Mouse (Mus musculus) midbrain, postnatal 0 days (tissue): ENCODE measurements around the gene Smbd1. TPM values are rescaled to one million over a fixed set of nuclear protein-coding genes. Genes with fewer than 3 reads are reported as not detected.

Experiments used
- ATAC-seq: fragments of 200-750 bp; cut with Nextera tagmentation; 2 replicates; pipeline ENCODE4 v1.8.0; 2017; ENCODE audit warnings: moderate number of reproducible peaks, mild to moderate bottlenecking, moderate TSS enrichment, moderate library complexity; ENCODE audit not compliant: low FRiP score
- DNase-seq: peaks from one replicate; pipeline ENCODE4 v3.0.0-alpha.2; 2015; ENCODE audit warnings: low spot score
- H3K27ac ChIP-seq: fragments of 300-500 bp; sonication (generic); 2 replicates; pipeline ENCODE4 v1.5.1; 2014; ENCODE audit warnings: low read depth, mild to moderate bottlenecking, low read length, mixed read lengths
- H3K27me3 ChIP-seq: fragments of 300-500 bp; sonication (generic); 2 replicates; pipeline ENCODE4 v1.6.1; 2014; ENCODE audit warnings: low read length, control low read depth, mixed read lengths; ENCODE audit not compliant: insufficient read depth
- H3K36me3 ChIP-seq: fragments of 300-500 bp; sonication (generic); 2 replicates; pipeline ENCODE4 v1.6.1; 2014; ENCODE audit warnings: low read length, control low read depth, mixed read lengths; ENCODE audit not compliant: insufficient read depth
- H3K4me1 ChIP-seq: fragments of 300-500 bp; sonication (generic); 2 replicates; pipeline ENCODE4 v1.6.1; 2014; ENCODE audit warnings: mild to moderate bottlenecking, control low read depth, antibody characterized with exemption, low read length, mixed read lengths; ENCODE audit not compliant: insufficient read depth
- H3K4me2 ChIP-seq: fragments of 300-500 bp; sonication (generic); 2 replicates; pipeline ENCODE4 v1.6.1; 2014; ENCODE audit warnings: low read depth, mild to moderate bottlenecking, low read length, mixed read lengths; ENCODE audit not compliant: poor library complexity, severe bottlenecking
- H3K4me3 ChIP-seq: fragments of 300-500 bp; sonication (generic); 2 replicates; pipeline ENCODE4 v1.5.1; 2014; ENCODE audit warnings: low read depth, mild to moderate bottlenecking, low read length, moderate library complexity
- H3K9ac ChIP-seq: fragments of 300-500 bp; sonication (generic); replicated peaks from 2 replicates; pipeline ENCODE4 v1.6.1; 2014; ENCODE audit warnings: mild to moderate bottlenecking, low read length, moderate library complexity, mixed read lengths; ENCODE audit not compliant: poor library complexity, severe bottlenecking
- H3K9me3 ChIP-seq: fragments of 300-500 bp; sonication (generic); 2 replicates; pipeline ENCODE4 v1.6.1; 2016; ENCODE audit warnings: low read length, control low read depth
- CTCF ChIP-seq: IDR thresholded peaks from 2 replicates; pipeline ENCODE4 v1.5.1; 2016; ENCODE audit warnings: antibody characterized with exemption, mild to moderate bottlenecking
- WGBS: fragments of 180-500 bp; shearing (Covaris S2); extraction: QIAGEN DNeasy Blood & Tissue Kit; methylation state at CpG from one replicate; pipeline ENCODE4 v1.1.7; 2014; 5-methylcytosine and 5-hydroxymethylcytosine counted together
- polyA plus RNA-seq: library from polyadenylated mRNA; unstranded; fragments of >200 nt; fragmentation: Nextera tagmentation; extraction: Ambion mirVana; gene quantifications from 2 replicates; pipeline ENCODE4 v1.2.1, GENCODE M21; 2015
- total RNA-seq: library from RNA; depleted of rRNA; stranded (reverse); fragments of >200 nt; gene quantifications from 2 replicates; pipeline ENCODE4 v1.2.3, GENCODE M21; 2014

Gene Smbd1
- total and polyA plus RNA-seq, 2 experiments from 2014 or later = not detected

- TF ChIP-seq CTCF = no peak
- 91% methylated on average over 11 of the region's 11 CpGs for WGBS
- no peak overlapping the region for H3K27ac ChIP-seq
- H3K36me3 ChIP-seq = peaks cover 40% of the 10 kb centered on the region
- DNase-seq (no peak), ATAC-seq (no peak)
- H3K4me2 ChIP-seq = no peak overlapping the region
- no peaks in the 10 kb centered on the region for H3K4me1 ChIP-seq
- H3K9ac ChIP-seq = no peak overlapping the region
- H3K27me3 ChIP-seq = no peaks in the 10 kb centered on the region
- no peaks in the 10 kb centered on the region for H3K9me3 ChIP-seq
- H3K4me3 ChIP-seq = no peak overlapping the region
Measured at GRCm38 (mm10) chr16:32849042-32849830, 39.0 kb upstream of the Smbd1 start.

DNA sequence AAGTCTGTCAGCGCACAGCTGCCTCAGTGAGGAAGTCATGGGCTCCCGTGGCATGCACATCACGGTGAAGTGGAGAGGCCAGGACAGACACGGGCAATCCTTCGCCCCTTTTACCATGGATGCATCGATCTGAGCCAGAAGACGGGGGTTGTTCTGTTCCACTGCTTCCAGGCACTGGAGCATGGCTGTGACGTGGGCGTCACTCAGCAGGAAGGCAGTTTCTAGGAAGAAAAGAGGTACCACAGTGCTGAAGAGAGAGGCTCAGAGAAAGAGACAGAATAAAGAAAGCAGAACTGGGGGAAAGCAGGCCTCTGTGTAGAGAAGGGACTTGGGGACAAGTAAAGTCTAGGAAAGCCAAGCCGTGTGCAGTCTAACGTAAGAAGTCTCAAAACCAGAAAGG is 36.8 kb upstream of the Smbd1 start:
- no peak for TF ChIP-seq CTCF
- DNase-seq = no peak
- Histone ChIP-seq H3K27ac (no peak overlapping the region), H3K4me1 (no peaks in the 10 kb centered on the region), H3K27me3 (no peaks in the 10 kb centered on the region), H3K9me3 (no peaks in the 10 kb centered on the region), H3K9ac (no peak overlapping the region), H3K4me3 (no peak overlapping the region), H3K36me3 (peaks cover 55% of the 10 kb centered on the region), H3K4me2 (no peak overlapping the region)
- 87% methylated on average over 11 of the region's 11 CpGs for WGBS
- no peak for ATAC-seq

GRCm38 (mm10) chr16:32831501-32831900 is 21.2 kb upstream of the Smbd1 start:
- no peaks in the 10 kb centered on the region for H3K27me3 ChIP-seq
- no peak overlapping the region for H3K9ac ChIP-seq
- ATAC-seq = no peak
- no peaks in the 10 kb centered on the region for H3K4me1 ChIP-seq
- H3K9me3 ChIP-seq = no peaks in the 10 kb centered on the region
- no peak for DNase-seq
- WGBS = 88% methylated on average over 4 of the region's 4 CpGs
- H3K4me3 ChIP-seq = no peak overlapping the region
- H3K27ac ChIP-seq = no peak overlapping the region
- no peak overlapping the region for H3K4me2 ChIP-seq
- TF ChIP-seq CTCF = no peak
- H3K36me3 ChIP-seq = peaks cover 57% of the 10 kb centered on the region

- Histone ChIP-seq H3K4me1 (no peaks in the 10 kb centered on the region), H3K4me2 (no peak overlapping the region), H3K36me3 (peaks cover 61% of the 10 kb centered on the region), H3K27me3 (no peaks in the 10 kb centered on the region), H3K4me3 (no peak overlapping the region), H3K9ac (no peak overlapping the region), H3K27ac (no peak overlapping the region), H3K9me3 (no peaks in the 10 kb centered on the region)
- DNase-seq (no peak), ATAC-seq (no peak)
- TF ChIP-seq CTCF = no peak
- 94% methylated on average over 11 of the region's 11 CpGs for WGBS
Measured at GRCm38 (mm10) chr16:32829104-32829503, 18.8 kb upstream of the Smbd1 start.

GRCm38 (mm10) chr16:32826521-32826920 is 16.2 kb upstream of the Smbd1 start:
- no peak for TF ChIP-seq CTCF
- Histone ChIP-seq H3K4me2 (no peak overlapping the region), H3K9ac (no peak overlapping the region), H3K9me3 (no peaks in the 10 kb centered on the region), H3K27ac (no peak overlapping the region), H3K4me3 (no peak overlapping the region), H3K4me1 (no peaks in the 10 kb centered on the region), H3K27me3 (no peaks in the 10 kb centered on the region), H3K36me3 (peaks cover 71% of the 10 kb centered on the region)
- 96% methylated on average over 11 of the region's 11 CpGs for WGBS
- ATAC-seq (no peak), DNase-seq (no peak)

GRCm38 (mm10) chr16:32825380-32825779 is 15.1 kb upstream of the Smbd1 start:
- Histone ChIP-seq H3K4me1 (no peaks in the 10 kb centered on the region), H3K27me3 (no peaks in the 10 kb centered on the region), H3K4me2 (no peak overlapping the region), H3K9ac (no peak overlapping the region), H3K9me3 (no peaks in the 10 kb centered on the region), H3K27ac (no peak overlapping the region), H3K4me3 (no peak overlapping the region), H3K36me3 (peaks cover 75% of the 10 kb centered on the region)
- WGBS = 85% methylated on average over 12 of the region's 12 CpGs
- no peak for ATAC-seq
- DNase-seq = no peak
- no peak for TF ChIP-seq CTCF
